Mouse (Mus musculus): Measurements from ENCODE around the gene Amotl1.

- no peak for TF ChIP-seq TAL1 (conservative IDR thresholded peaks at IDR 0.05; ENCODE audit: low read depth, low read length)
- TF ChIP-seq POLR2AphosphoS5 (IDR thresholded peaks at IDR 0.05; ENCODE audit: insufficient replicate concordance, low read depth, low read length) = no peak
- no peak for TF ChIP-seq GATA1 (IDR thresholded peaks at IDR 0.05; ENCODE audit: borderline replicate concordance, low read length)
- no peak for TF ChIP-seq CTCF (IDR thresholded peaks at IDR 0.05; ENCODE audit: low read depth, low read length)
These were observed 132.0 kb downstream of the Amotl1 start for GRCm38 (mm10) chr9:14512633-14513445.

All from G1E (cell line).